Mouse (Mus musculus): ENCODE measurements around the gene Plod2. TPM values are rescaled to one million over a fixed set of nuclear protein-coding genes. Genes with fewer than 3 reads are reported as not detected.

Gene Plod2
- polyA plus RNA-seq, 1 experiment from 2014 or later, result 44.9 TPM

Other genes starting within 250 kb of the Plod2 start
- not detected in 2 replicates for gene 1700057G04Rik, start 232.8 kb upstream of the Plod2 start, polyA plus RNA-seq (2014; fragmentation: Nextera tagmentation; extraction: Ambion mirVana)
- 12.1 and 13.2 TPM in 2 replicates for gene Plscr4, start 84.8 kb upstream of the Plod2 start, polyA plus RNA-seq (2014; fragmentation: Nextera tagmentation; extraction: Ambion mirVana)

Measured in stomach, embryonic 14.5 days (tissue).